In genomic region chr4:27887262-27887954, GRCm38 (mm10) we compare ENCODE assay signal across 19 mouse cellular contexts.
DNase-seq lines count a peak whose midpoint lies in the region; ATAC-seq and TF ChIP-seq lines count a peak whose summit lies in the region.
"Had no signal": no experiment of that assay in that cellular context is flagged by ENCODE, and none has a peak within 500 bp of the region (broad histone marks: within the 10 kb centered on the region; RNA-seq: fewer than 3 reads in every experiment).

No protein-coding gene starts in this region.

- H3K27ac ChIP-seq in hindbrain, embryonic 11.5 days (ENCODE audit: low read depth, low read length) = no peak overlapping the region
- no peak overlapping the region for H3K27ac ChIP-seq in hindbrain, postnatal 0 days
- H3K27ac ChIP-seq in neural tube, embryonic 14.5 days (ENCODE audit: low read depth, low read length) = no peak overlapping the region
- H3K27ac ChIP-seq: embryonic facial prominence, embryonic 12.5 days; forebrain, embryonic 15.5 days; heart, adult 2 months; heart, embryonic 15.5 days; hindbrain, embryonic 14.5 days had no signal

- DNase-seq in hindbrain, embryonic 11.5 days (ENCODE audit: low spot score) = peak; percentile 0
- no peak for DNase-seq in hindbrain, postnatal 0 days (ENCODE audit: low spot score)
- peak; percentile 26 for DNase-seq in embryo, embryonic 11 days
- DNase-seq in mesoderm, embryonic 11.5 days (ENCODE audit: low read depth, low spot score) = peak; percentile 68
- DNase-seq in left cerebral cortex, adult 18-20 months (ENCODE audit: low spot score in 2 of 2) = no peak
- no peak for DNase-seq in frontal cortex, postnatal 36 days (ENCODE audit: low spot score in 2 of 2)
- DNase-seq: adrenal gland, postnatal 10 days; cerebellum, adult 11 months; cerebellum, adult 8-10 months; cerebellum, postnatal 14 days; gastrocnemius, postnatal 14 days; heart, adult 2 months; heart, postnatal 14 days had no signal

- no peaks in the 10 kb centered on the region for H3K4me1 ChIP-seq in hindbrain, embryonic 11.5 days (replicated peaks; ENCODE audit: control insufficient read depth, insufficient read depth, low read length)
- no peaks in the 10 kb centered on the region for H3K4me1 ChIP-seq in hindbrain, postnatal 0 days (ENCODE audit: insufficient read depth, low read length)
- no peaks in the 10 kb centered on the region for H3K4me1 ChIP-seq in neural tube, embryonic 14.5 days (ENCODE audit: control insufficient read depth, insufficient read depth, low read length)
- H3K4me1 ChIP-seq: embryonic facial prominence, embryonic 12.5 days; forebrain, embryonic 15.5 days; heart, embryonic 15.5 days had no signal

- WGBS in hindbrain, embryonic 11.5 days = 68% methylated on average over 5 of the region's 5 CpGs
- WGBS in hindbrain, postnatal 0 days = 66% methylated on average over 5 of the region's 5 CpGs
- 24% methylated on average over 5 of the region's 5 CpGs for WGBS in neural tube, embryonic 14.5 days

- no peak overlapping the region for H3K9ac ChIP-seq in hindbrain, embryonic 11.5 days (ENCODE audit: low read depth, low read length)
- H3K9ac ChIP-seq in hindbrain, postnatal 0 days (replicated peaks; ENCODE audit: low read length) = no peak overlapping the region
- no peak overlapping the region for H3K9ac ChIP-seq in neural tube, embryonic 14.5 days (replicated peaks; ENCODE audit: low read depth, low read length)
- H3K9ac ChIP-seq: embryonic facial prominence, embryonic 12.5 days; forebrain, embryonic 15.5 days; heart, embryonic 15.5 days; hindbrain, embryonic 14.5 days had no signal

- H3K9me3 ChIP-seq in hindbrain, embryonic 11.5 days (ENCODE audit: control insufficient read depth, low read length) = no peaks in the 10 kb centered on the region
- H3K9me3 ChIP-seq in hindbrain, postnatal 0 days (ENCODE audit: low read length) = no peaks in the 10 kb centered on the region
- H3K9me3 ChIP-seq in neural tube, embryonic 14.5 days (ENCODE audit: control insufficient read depth, low read length) = no peaks in the 10 kb centered on the region
- H3K9me3 ChIP-seq: embryonic facial prominence, embryonic 12.5 days; forebrain, embryonic 15.5 days; heart, embryonic 15.5 days had no signal

- H3K36me3 ChIP-seq in hindbrain, embryonic 11.5 days (ENCODE audit: control insufficient read depth, insufficient read depth, low read length) = no peaks in the 10 kb centered on the region
- no peaks in the 10 kb centered on the region for H3K36me3 ChIP-seq in hindbrain, postnatal 0 days (ENCODE audit: insufficient read depth, low read length)
- H3K36me3 ChIP-seq in neural tube, embryonic 14.5 days (ENCODE audit: control insufficient read depth, insufficient read depth, low read length) = no peaks in the 10 kb centered on the region
- H3K36me3 ChIP-seq: embryonic facial prominence, embryonic 12.5 days; forebrain, embryonic 15.5 days; heart, embryonic 15.5 days had no signal

- no peak for TF ChIP-seq CTCF in hindbrain, postnatal 0 days (IDR thresholded peaks at IDR 0.05; ENCODE audit: low read depth)

- H3K4me2 ChIP-seq in hindbrain, embryonic 11.5 days (replicated peaks; ENCODE audit: low read depth, low read length) = no peak overlapping the region
- no peak overlapping the region for H3K4me2 ChIP-seq in hindbrain, postnatal 0 days (ENCODE audit: low read depth, low read length)
- H3K4me2 ChIP-seq in neural tube, embryonic 14.5 days (ENCODE audit: low read depth, low read length) = no peak overlapping the region
- H3K4me2 ChIP-seq: embryonic facial prominence, embryonic 12.5 days; forebrain, embryonic 15.5 days; heart, embryonic 11.5 days; heart, embryonic 15.5 days; hindbrain, embryonic 14.5 days had no signal

- ATAC-seq in hindbrain, embryonic 11.5 days (ENCODE audit: low FRiP score) = no peak; the same call in 1 of the 2 replicates
- no peak for ATAC-seq in hindbrain, postnatal 0 days
- ATAC-seq in neural tube, embryonic 14.5 days (ENCODE audit: low read depth) = peak; percentile 68; the same call in 1 of the 2 replicates
- ATAC-seq: forebrain, embryonic 15.5 days had no signal

- no peak overlapping the region for H3K4me3 ChIP-seq in hindbrain, embryonic 11.5 days (ENCODE audit: low read depth, low read length)
- no peak overlapping the region for H3K4me3 ChIP-seq in hindbrain, postnatal 0 days (ENCODE audit: low read length)
- no peak overlapping the region for H3K4me3 ChIP-seq in neural tube, embryonic 14.5 days (ENCODE audit: low read depth, low read length)
- H3K4me3 ChIP-seq: embryonic facial prominence, embryonic 12.5 days; forebrain, embryonic 15.5 days; heart, adult 2 months; heart, embryonic 15.5 days had no signal

- H3K27me3 ChIP-seq in hindbrain, embryonic 11.5 days (ENCODE audit: control insufficient read depth, insufficient read depth, low read length) = no peaks in the 10 kb centered on the region
- no peaks in the 10 kb centered on the region for H3K27me3 ChIP-seq in hindbrain, postnatal 0 days (ENCODE audit: insufficient read depth, low read length)
- H3K27me3 ChIP-seq in neural tube, embryonic 14.5 days (ENCODE audit: control insufficient read depth, insufficient read depth, low read length) = no peaks in the 10 kb centered on the region
- H3K27me3 ChIP-seq: embryonic facial prominence, embryonic 12.5 days; forebrain, embryonic 15.5 days; heart, embryonic 15.5 days had no signal

Comparison
In these comparisons a context has a peak if more than half of its experiments do, and no peak if none do; other contexts are left out.
1. DNase-seq: peak in hindbrain, embryonic 11.5 days (single experiment), embryo, embryonic 11 days (single experiment) and mesoderm, embryonic 11.5 days (single experiment); none in hindbrain, postnatal 0 days (single experiment), left cerebral cortex, adult 18-20 months (0 of 2) and frontal cortex, postnatal 36 days (0 of 2).